Mouse (Mus musculus) kidney, adult 18-20 months (tissue): Measurements from ENCODE around the gene Tbc1d16.

ENCODE experiments used
- DNase-seq: peaks from one replicate; pipeline ENCODE4 v3.0.0; 2021

Gene Tbc1d16

DNA sequence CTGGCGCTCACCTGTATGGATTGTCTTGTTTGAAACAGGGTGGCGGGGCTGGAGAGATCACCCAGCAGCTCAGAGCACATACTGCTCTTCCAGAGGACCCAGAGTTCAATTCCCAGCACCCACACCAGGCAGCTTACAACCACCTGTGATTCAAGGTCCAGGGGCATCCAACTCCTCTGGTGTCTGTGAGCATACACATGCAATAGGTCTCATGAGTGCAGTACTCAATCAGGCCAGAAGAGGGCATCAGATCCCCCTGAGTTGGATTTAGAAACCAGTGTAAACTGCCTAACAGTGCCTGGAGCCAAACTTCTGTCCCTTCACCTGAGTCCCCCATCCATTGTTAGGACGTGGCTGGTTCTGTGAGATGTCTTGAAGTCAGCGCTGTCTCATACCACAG is 7.3 kb upstream of the Tbc1d16 start:
- DNase-seq, result peak; percentile 65

- no peak for DNase-seq
Observed at GRCm38 (mm10) chr11:119234770-119235169, 6.5 kb upstream of the Tbc1d16 start.

DNA sequence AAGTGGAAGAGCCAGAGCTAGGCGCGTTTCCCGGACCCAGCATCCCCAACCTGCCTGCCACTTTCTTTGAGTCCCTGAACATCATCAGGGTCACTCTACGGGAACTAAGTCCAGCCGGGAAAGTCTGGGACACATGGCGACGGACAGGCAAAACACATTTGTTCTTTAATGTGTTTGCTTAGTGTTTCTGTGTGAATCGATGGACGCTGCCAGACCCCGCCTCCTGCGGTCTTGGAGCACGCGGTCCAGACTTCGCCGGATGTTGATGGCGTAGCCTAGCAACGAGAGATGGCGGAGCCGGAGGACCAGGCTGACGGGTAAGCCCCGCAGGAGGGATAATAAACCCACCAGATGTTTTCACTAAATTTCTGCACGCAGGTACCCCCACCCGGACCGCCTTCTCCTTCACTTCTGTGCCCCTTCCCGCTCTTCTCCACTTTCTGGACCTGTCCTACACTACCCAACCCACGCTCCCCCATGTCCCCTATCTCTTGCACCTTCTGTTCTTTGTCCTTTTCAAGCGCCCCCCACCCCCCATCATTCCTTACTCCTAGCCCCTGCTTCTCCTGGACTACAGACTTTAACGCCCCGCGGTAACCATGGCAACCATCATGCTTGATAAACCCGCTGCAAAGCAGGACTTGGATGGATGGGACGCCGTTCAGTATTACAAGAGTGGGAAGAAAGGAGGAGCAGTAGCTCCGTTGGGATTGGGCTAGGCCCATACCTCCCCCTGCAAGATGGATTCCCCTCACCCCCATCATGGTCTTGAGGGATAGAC is 737 bp upstream of the Tbc1d16 start:
- peak; percentile 65 for DNase-seq

DNA sequence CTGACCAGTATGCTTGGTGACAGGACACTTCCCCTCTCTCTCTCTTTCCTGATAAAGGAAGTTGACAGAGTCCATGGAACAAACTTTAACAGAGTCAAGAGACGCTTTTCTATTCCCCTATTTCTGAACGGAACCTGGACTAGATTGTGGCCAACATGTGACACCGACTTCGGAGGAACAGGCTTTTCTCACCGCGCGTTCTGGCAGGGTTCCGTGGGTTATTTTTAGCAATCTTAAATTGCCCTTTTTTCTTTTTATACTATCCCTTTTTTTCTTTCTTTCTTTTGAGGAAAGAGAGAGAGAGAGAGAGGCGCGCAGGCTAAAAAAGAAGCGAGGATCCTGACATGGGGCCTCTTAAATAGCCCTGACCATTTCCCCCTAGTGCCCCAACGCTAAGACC is 708 bp downstream of the Tbc1d16 start:
- no peak for DNase-seq

- no peak for DNase-seq
Observed at GRCm38 (mm10) chr11:119225634-119226033, 2.7 kb downstream of the Tbc1d16 start.

GRCm38 (mm10) chr11:119224926-119225325 is 3.4 kb downstream of the Tbc1d16 start:
- DNase-seq, result no peak

GRCm38 (mm10) chr11:119223124-119223890 is 5.0 kb downstream of the Tbc1d16 start:
- DNase-seq, result no peak

- DNase-seq, result no peak
Observed at GRCm38 (mm10) chr11:119221812-119222510, 6.3 kb downstream of the Tbc1d16 start.

- DNase-seq, result peak; percentile 85
Observed at GRCm38 (mm10) chr11:119219816-119220465, 8.4 kb downstream of the Tbc1d16 start.

DNA sequence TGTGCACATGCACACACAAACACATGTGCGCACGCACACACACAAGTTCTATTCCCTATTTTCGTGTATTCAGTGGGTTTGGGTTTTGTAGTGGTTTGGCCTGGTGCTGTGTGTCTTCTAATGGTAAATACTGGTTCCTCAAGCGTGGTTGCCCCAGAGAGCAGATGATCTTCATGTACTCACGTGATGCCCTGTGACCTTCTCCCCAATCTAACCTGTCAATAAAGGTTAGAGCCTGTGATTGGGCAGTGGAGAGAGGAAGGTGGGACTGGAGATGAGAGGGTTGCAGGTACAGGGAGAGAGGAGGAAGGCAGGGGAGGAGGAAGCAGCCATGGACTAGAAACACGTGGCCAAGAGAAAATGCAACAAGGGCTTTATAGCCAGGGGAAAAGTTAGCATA is 10.4 kb downstream of the Tbc1d16 start:
- no peak for DNase-seq

GRCm38 (mm10) chr11:119215905-119216507 is 12.3 kb downstream of the Tbc1d16 start:
- DNase-seq, result peak; percentile 86

DNA sequence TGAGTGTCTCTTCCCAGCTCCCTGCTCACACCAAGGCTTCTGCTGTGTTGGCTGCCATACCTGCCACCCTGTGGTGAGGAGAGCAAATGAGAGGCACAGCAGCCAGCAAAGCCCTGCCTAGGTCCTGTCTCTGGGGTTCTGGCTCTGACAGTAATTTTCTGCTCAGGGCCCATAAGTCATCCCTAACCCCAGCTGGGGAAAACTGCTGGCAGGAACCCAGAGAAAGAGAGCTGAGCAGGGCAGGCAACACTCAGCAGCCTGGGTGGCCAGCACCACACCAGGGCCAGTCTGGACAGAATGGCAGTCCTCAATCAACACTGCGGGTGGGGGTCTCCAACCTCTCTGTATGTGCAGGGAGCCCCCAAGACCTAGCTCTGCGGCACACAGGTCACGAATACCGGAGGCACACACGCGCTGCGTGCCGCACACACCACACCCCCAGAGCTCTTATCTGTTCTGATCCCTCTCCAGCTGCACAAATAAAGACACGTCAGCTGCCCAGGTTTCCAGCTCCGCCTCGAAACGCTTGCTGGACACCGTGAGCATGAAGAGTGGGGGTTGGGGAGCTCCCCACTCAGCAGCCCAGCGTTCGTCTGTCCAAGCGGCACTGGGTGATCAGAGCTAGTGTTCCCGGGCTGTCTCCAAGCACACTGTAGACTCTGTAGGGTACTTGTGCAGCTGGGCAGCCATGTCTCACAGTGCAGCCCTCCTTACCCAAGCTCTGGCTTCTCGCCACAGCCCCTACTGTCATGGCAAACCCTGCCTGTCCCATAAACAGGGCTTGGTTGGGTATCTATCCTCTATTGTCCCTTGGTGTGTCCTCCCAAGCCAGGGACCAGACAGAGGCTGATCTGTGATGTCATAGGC is 13.0 kb downstream of the Tbc1d16 start:
- DNase-seq, result peak; percentile 55

- peak; percentile 51 for DNase-seq
Observed at GRCm38 (mm10) chr11:119213166-119213885, 15.0 kb downstream of the Tbc1d16 start.

GRCm38 (mm10) chr11:119211604-119212309 is 16.5 kb downstream of the Tbc1d16 start:
- DNase-seq, result no peak

- peak; percentile 53 for DNase-seq
Observed at GRCm38 (mm10) chr11:119210321-119211100, 17.8 kb downstream of the Tbc1d16 start.

- DNase-seq, result no peak
Observed at GRCm38 (mm10) chr11:119209371-119210025, 18.8 kb downstream of the Tbc1d16 start.

DNA sequence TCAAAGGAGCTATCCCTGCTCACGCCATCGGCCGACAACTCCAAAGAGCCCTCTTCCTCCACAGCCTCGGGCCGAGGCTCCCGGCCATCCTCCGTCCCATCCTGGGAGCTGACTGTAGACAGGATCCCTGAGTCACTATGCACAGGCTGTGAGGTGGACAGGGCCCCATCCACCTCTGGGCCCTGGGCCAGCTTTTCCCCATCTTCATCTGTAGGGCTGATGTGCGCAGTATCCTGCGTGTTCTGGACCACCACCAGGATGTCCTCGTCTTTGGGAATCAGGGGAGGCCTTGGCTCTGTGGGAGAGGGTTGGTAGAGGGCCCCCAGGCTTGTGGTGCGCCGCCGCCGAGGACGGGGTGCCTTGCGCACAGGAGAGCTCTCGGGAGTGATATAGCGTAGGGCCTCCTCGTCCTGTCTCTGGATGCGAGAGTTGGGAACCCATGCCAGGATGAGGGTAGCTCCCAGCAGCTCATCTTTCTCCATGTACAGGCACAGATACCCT is 19.4 kb downstream of the Tbc1d16 start:
- no peak for DNase-seq

DNA sequence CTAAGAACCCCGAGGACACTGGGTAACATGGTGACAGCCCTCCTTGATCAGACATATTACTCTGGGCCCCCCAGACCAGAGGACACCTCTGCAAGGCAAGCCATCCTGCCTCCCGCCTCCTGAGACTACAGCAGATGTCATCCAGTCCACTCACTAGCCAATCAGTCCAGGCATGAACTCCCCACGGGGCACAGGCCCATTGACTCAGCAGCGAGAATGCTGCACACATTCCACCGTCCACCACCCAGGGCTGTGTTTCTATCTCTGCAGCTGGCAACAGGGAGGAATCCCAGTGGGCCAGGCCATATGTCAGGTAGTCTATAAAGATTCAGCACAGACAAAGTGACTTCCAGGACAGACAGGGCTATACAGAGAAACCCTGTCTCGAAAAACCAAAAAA is 20.3 kb downstream of the Tbc1d16 start:
- no peak for DNase-seq

DNA sequence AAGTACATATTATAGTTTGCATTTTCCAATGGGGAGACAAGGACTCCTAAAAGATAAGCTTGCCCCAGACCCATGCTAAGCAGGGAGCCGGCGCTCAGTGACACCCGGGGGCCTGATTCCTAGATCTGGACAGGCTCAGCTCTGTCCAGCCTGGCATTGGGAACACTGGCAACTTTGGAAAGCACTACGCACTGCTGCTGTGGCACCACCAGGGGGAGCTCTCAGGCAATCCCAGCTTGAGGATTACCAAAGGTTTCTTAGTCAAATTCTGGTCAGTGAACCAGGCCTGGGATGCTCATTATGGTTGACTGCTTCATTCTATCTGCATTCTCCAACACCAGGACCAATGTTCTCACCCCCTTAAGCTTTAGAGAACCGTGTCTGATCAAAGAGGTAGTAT is 21.7 kb downstream of the Tbc1d16 start:
- DNase-seq, result peak; percentile 69
